Mouse (Mus musculus): ENCODE results near the gene Itga6. TPM values are rescaled to one million over a fixed set of nuclear protein-coding genes. Genes with fewer than 3 reads are reported as not detected.

Gene Itga6
- polyA plus RNA-seq, 1 experiment from 2014 or later = 97.5 TPM

DNA sequence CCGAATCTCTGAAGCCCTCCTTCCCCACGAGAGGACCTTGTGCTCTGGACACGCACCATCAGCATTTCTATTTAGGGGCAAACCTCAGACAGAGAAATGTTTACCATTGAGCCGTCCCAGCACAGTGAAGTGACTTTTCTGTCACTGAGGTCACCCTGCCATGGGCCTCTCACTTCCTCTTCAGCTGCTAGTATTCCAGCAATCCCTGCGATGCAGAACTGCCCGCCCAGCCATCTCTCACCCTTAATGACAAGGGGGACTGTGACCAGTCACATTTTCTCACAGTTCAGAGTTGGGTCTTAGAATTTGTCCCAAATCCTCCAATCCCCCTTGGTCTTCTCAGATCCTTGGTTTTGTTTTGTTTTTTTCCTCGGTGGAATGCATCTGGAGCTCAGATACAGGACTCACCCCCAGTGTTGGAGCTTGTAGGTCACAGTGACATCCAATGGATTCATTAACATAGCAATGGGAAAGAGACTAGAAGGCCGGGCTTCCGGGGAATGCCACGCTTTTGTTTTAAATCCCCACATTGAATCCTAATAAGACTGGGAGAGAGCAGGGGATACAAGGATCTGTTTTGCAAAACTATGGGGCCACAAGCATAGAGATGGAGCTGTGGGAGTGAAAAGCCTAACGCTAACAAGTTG, 432 bp upstream of the Itga6 start:
- Histone ChIP-seq H3K9ac (0 out of 2 replicates have a peak overlapping the region, but pooled peaks have one; percentile 1), H3K4me1 (ENCODE audit: insufficient read depth) (peaks cover 13% of the 10 kb centered on the region), H3K4me3 (ENCODE audit: low read depth, low read length) (no peak overlapping the region), H3K27me3 (ENCODE audit: insufficient read depth, low read length) (no peaks in the 10 kb centered on the region), H3K36me3 (ENCODE audit: insufficient read depth) (no peaks in the 10 kb centered on the region), H3K27ac (ENCODE audit: low read depth) (peak overlapping the region; percentile 26), H3K4me2 (peak overlapping the region; percentile 27; the same call in 1 of the 2 replicates), H3K9me3 (ENCODE audit: low read depth, low read length) (no peaks in the 10 kb centered on the region)
- DNase-seq = peak; percentile 80
- ATAC-seq (ENCODE audit: insufficient read depth) = peak; percentile 81; the same call in 1 of the 2 replicates
- 15% methylated on average over 11 of the region's 11 CpGs for WGBS
- no peak for TF ChIP-seq CTCF (IDR thresholded peaks at IDR 0.05; ENCODE audit: low read depth)

DNA sequence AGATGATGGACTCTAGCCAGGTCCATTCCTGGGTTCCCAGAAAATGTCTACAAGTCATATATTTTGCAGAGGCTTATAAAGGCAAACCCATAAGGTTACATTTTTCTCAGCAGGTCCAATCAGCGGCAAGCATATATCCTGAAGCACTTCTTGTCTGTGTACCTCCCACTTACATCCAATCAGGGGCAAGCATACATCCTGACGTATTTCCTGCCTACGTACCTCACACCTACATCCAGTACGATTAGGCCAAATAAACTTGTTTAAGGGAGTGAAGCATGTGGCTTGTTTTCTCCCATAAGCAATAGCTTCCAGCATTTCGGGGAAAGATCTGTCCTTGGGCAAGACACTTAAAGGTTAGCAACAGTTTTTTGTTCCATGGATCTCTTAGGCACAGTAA, 3.0 kb downstream of the Itga6 start:
- no peak for TF ChIP-seq CTCF (IDR thresholded peaks at IDR 0.05; ENCODE audit: low read depth)
- H3K36me3 ChIP-seq (ENCODE audit: insufficient read depth) = no peaks in the 10 kb centered on the region
- H3K4me2 ChIP-seq = no peak overlapping the region
- H3K4me1 ChIP-seq (ENCODE audit: insufficient read depth) = peaks cover 13% of the 10 kb centered on the region
- DNase-seq (peak; percentile 45), ATAC-seq (ENCODE audit: insufficient read depth) (no peak)
- no peaks in the 10 kb centered on the region for H3K27me3 ChIP-seq (ENCODE audit: insufficient read depth, low read length)
- H3K4me3 ChIP-seq (ENCODE audit: low read depth, low read length) = no peak overlapping the region
- no peak overlapping the region for H3K27ac ChIP-seq (ENCODE audit: low read depth)
- WGBS = 67% methylated on average over 5 of the region's 5 CpGs
- no peaks in the 10 kb centered on the region for H3K9me3 ChIP-seq (ENCODE audit: low read depth, low read length)
- H3K9ac ChIP-seq = no peak overlapping the region

DNA sequence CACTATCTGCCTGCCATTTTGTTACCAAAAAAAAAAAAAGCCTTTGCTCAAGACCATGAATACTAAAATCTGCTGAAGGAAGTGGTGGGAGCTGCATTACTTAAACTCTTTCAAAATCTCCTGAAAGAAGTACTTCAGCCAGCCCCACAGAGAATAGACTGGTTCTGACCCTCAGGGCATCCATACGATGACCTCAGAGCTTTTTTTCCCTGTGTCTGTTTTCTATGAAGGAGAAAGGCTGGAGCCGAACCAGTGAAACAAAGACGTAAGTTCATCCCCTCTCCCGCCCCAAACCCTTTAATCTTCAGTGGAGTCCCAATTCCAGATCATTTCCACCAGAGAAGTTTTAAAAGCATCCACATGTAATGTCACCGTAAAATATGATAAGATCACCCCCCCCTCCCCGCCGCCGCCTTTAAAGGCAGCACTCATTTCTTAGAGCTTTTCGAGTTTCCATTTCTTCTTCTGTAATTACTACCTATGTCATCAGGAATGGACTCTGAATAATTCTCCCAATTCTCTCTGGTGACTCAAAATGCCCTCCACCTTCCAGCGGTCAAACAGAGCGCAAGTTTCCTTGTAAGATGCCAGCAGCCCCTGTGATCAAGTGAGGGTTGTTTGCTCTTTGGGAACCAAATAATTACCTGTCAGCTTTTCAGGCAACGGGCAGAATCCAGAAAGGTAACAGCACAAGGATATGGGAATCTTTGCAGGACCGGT, 4.1 kb downstream of the Itga6 start:
- no peaks in the 10 kb centered on the region for H3K9me3 ChIP-seq (ENCODE audit: low read depth, low read length)
- no peak for TF ChIP-seq CTCF (IDR thresholded peaks at IDR 0.05; ENCODE audit: low read depth)
- peaks cover 7% of the 10 kb centered on the region for H3K4me1 ChIP-seq (ENCODE audit: insufficient read depth)
- H3K9ac ChIP-seq = no peak overlapping the region
- H3K27me3 ChIP-seq (ENCODE audit: insufficient read depth, low read length) = no peaks in the 10 kb centered on the region
- no peak for ATAC-seq (ENCODE audit: insufficient read depth)
- no peak overlapping the region for H3K27ac ChIP-seq (ENCODE audit: low read depth)
- no peak overlapping the region for H3K4me3 ChIP-seq (ENCODE audit: low read depth, low read length)
- H3K36me3 ChIP-seq (ENCODE audit: insufficient read depth) = no peaks in the 10 kb centered on the region
- no peak overlapping the region for H3K4me2 ChIP-seq
- no peak for DNase-seq
- WGBS = 55% methylated on average over 13 of the region's 13 CpGs

DNA sequence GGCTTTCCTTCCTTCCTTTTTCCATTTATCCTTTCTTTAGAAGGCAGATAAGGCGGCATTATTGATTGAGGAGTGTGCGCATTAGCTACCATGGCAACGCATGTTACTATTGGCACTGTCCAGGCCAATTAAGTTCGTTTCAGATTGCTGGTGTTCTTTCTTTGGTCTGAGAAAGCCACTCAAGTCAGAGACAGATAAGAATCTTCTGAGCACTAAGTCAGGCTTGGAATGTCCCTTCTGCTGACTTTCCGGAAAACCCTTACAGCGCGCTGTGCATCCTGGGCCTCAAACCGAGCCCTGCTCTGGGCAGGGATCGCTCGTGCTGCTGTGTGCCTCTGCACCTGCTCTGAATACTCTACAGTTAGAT, 4.7 kb downstream of the Itga6 start:
- no peak for DNase-seq

DNA sequence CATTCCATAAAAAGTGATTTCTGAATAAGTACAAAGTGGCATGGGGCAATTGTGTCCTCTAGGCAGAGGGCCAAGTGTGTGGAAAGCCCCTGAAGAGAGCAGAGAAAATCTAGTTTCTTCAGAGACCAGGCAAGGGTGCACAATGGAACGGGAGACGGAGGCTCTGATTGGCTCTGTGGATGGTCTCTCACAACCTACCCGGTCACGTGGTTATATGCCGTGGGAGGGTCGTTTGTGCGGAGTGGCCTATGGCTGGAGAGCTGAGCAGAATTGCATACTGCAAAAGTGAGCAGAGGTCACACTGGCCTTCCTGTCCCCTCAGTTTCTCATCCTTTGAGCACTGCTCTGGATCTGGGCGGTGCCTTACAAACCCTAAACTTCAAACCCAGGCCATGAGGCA, 5.9 kb downstream of the Itga6 start:
- Histone ChIP-seq H3K36me3 (ENCODE audit: insufficient read depth) (no peaks in the 10 kb centered on the region), H3K4me1 (ENCODE audit: insufficient read depth) (no peaks in the 10 kb centered on the region), H3K27me3 (ENCODE audit: insufficient read depth, low read length) (no peaks in the 10 kb centered on the region), H3K4me3 (ENCODE audit: low read depth, low read length) (no peak overlapping the region), H3K27ac (ENCODE audit: low read depth) (0 out of 2 replicates have a peak overlapping the region, but pooled peaks have one; percentile 50), H3K4me2 (no peak overlapping the region), H3K9me3 (ENCODE audit: low read depth, low read length) (no peaks in the 10 kb centered on the region), H3K9ac (no peak overlapping the region)
- ATAC-seq (ENCODE audit: insufficient read depth) (no peak; the same call in 1 of the 2 replicates), DNase-seq (peak; percentile 39)
- TF ChIP-seq CTCF (IDR thresholded peaks at IDR 0.05; ENCODE audit: low read depth) = no peak
- WGBS = 67% methylated on average over 8 of the region's 8 CpGs

More for the DNA sequence above, 4.7 kb downstream of the Itga6 start:
- H3K36me3 ChIP-seq (ENCODE audit: insufficient read depth) = no peaks in the 10 kb centered on the region
- no peak for ATAC-seq (ENCODE audit: insufficient read depth)
- H3K4me3 ChIP-seq (ENCODE audit: low read depth, low read length) = no peak overlapping the region
- H3K4me1 ChIP-seq (ENCODE audit: insufficient read depth) = peaks cover 2% of the 10 kb centered on the region
- H3K27me3 ChIP-seq (ENCODE audit: insufficient read depth, low read length) = no peaks in the 10 kb centered on the region
- no peak overlapping the region for H3K27ac ChIP-seq (ENCODE audit: low read depth)
- no peak overlapping the region for H3K4me2 ChIP-seq
- no peak overlapping the region for H3K9ac ChIP-seq
- 57% methylated on average over 10 of the region's 10 CpGs for WGBS
- no peak for TF ChIP-seq CTCF (IDR thresholded peaks at IDR 0.05; ENCODE audit: low read depth)
- H3K9me3 ChIP-seq (ENCODE audit: low read depth, low read length) = no peaks in the 10 kb centered on the region

DNA sequence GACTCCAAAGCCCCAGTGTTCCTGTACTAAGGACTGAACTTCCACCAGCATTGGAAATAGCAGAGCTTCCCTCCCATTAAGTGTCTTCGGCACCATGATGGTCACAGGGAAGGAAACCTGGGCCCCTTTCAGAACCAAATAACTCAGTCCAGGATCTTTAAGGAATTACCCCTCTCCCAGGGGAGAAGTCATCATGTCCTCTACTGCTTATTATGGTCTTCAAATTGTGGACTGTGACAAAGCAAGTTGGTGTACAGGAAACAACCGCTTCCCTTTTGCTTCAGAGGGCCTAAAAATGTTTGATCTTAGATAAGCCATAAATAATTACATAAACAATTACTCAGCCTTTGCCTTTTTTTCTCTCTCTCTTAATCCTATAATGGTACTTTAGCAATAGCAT, 6.4 kb downstream of the Itga6 start:
- DNase-seq (no peak), ATAC-seq (ENCODE audit: insufficient read depth) (no peak)
- Histone ChIP-seq H3K9ac (no peak overlapping the region), H3K4me2 (no peak overlapping the region), H3K36me3 (ENCODE audit: insufficient read depth) (no peaks in the 10 kb centered on the region), H3K27me3 (ENCODE audit: insufficient read depth, low read length) (no peaks in the 10 kb centered on the region), H3K27ac (ENCODE audit: low read depth) (peak overlapping the region; percentile 50; the same call in 1 of the 2 replicates), H3K4me3 (ENCODE audit: low read depth, low read length) (no peak overlapping the region), H3K4me1 (ENCODE audit: insufficient read depth) (peaks cover under 1% of the 10 kb centered on the region; the same call in 1 of the 2 replicates), H3K9me3 (ENCODE audit: low read depth, low read length) (no peaks in the 10 kb centered on the region)
- WGBS = 53% methylated on average over 2 of the region's 2 CpGs
- TF ChIP-seq CTCF (IDR thresholded peaks at IDR 0.05; ENCODE audit: low read depth) = no peak

- DNase-seq = no peak
- no peak overlapping the region for H3K4me2 ChIP-seq
- H3K4me3 ChIP-seq (ENCODE audit: low read depth, low read length) = no peak overlapping the region
- no peak overlapping the region for H3K27ac ChIP-seq (ENCODE audit: low read depth)
- 69% methylated on average over 2 of the region's 2 CpGs for WGBS
- no peaks in the 10 kb centered on the region for H3K9me3 ChIP-seq (ENCODE audit: low read depth, low read length)
- TF ChIP-seq CTCF (IDR thresholded peaks at IDR 0.05; ENCODE audit: low read depth) = no peak
- H3K9ac ChIP-seq = no peak overlapping the region
- H3K27me3 ChIP-seq (ENCODE audit: insufficient read depth, low read length) = no peaks in the 10 kb centered on the region
- peaks cover 5% of the 10 kb centered on the region; the same call in 1 of the 2 replicates for H3K4me1 ChIP-seq (ENCODE audit: insufficient read depth)
- no peak for ATAC-seq (ENCODE audit: insufficient read depth)
- H3K36me3 ChIP-seq (ENCODE audit: insufficient read depth) = no peaks in the 10 kb centered on the region
Measured at GRCm38 (mm10) chr2:71752383-71752782, 7.0 kb downstream of the Itga6 start.

Measured in lung, embryonic 14.5 days (tissue).